30 mouse cellular contexts compared by ENCODE assay signal in the genomic region with DNA sequence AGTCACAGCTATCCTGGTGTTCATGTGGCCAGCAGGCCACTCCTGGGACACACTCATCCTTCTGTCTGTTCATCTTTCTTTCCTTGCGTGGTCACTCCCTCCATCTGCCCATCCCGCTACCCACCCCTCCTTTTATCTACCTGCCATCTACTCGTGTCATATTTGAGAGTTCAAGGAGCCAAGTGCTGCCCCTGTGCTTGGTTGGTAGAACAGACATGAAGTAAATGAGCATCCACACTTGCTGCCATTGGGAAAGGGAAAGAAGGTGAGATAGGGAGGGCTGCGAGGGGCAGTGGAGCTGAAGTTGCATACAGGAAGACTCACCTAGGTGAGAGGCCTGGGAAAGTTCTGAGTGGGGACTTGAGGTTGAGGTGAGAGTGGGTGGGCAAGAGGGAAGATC. TPM values are rescaled to one million over a fixed set of nuclear protein-coding genes. Genes with fewer than 3 reads are reported as not detected.
"Had no signal": no experiment of that assay in that cellular context is flagged by ENCODE, and none has a peak within 500 bp of the region (broad histone marks: within the 10 kb centered on the region; RNA-seq: fewer than 3 reads in every experiment).

No protein-coding gene starts in this region.

- DNase-seq: cerebellum, adult 18-20 months; cerebellum, adult 2 months; cerebellum, adult 8-10 months; cerebellum, adult 9-10 months; cerebellum, adult 9-11 months; cerebellum, postnatal 10 days; cerebellum, postnatal 14 days; cerebellum, postnatal 25 days; cerebellum, postnatal 36 days; embryo, embryonic 11 days; forebrain, postnatal 0 days; gastrocnemius, adult 2 months; gastrocnemius, postnatal 10 days; gastrocnemius, postnatal 14 days; gastrocnemius, postnatal 25 days; gastrocnemius, postnatal 36 days; heart, adult 18-20 months had no signal

- ATAC-seq: forebrain, embryonic 13.5 days; forebrain, embryonic 14.5 days; forebrain, embryonic 15.5 days; forebrain, embryonic 16.5 days; forebrain, postnatal 0 days had no signal

- H3K27ac ChIP-seq: embryonic facial prominence, embryonic 10.5 days; embryonic facial prominence, embryonic 12.5 days; embryonic facial prominence, embryonic 13.5 days; embryonic facial prominence, embryonic 15.5 days; forebrain, embryonic 10.5 days; forebrain, embryonic 12.5 days; forebrain, embryonic 13.5 days; forebrain, embryonic 15.5 days; gastrocnemius, adult 2 months had no signal

- H3K27me3 ChIP-seq: embryonic facial prominence, embryonic 12.5 days; embryonic facial prominence, embryonic 13.5 days; embryonic facial prominence, embryonic 15.5 days; forebrain, embryonic 13.5 days; forebrain, embryonic 15.5 days had no signal

- H3K36me3 ChIP-seq: embryonic facial prominence, embryonic 10.5 days; embryonic facial prominence, embryonic 12.5 days; embryonic facial prominence, embryonic 13.5 days; embryonic facial prominence, embryonic 15.5 days; forebrain, embryonic 10.5 days; forebrain, embryonic 12.5 days; forebrain, embryonic 15.5 days had no signal

- H3K9me3 ChIP-seq: embryonic facial prominence, embryonic 10.5 days; embryonic facial prominence, embryonic 12.5 days; embryonic facial prominence, embryonic 13.5 days; embryonic facial prominence, embryonic 15.5 days; forebrain, embryonic 10.5 days; forebrain, embryonic 12.5 days; forebrain, embryonic 13.5 days; forebrain, embryonic 15.5 days had no signal

- H3K4me2 ChIP-seq: embryonic facial prominence, embryonic 12.5 days; embryonic facial prominence, embryonic 13.5 days; embryonic facial prominence, embryonic 15.5 days; forebrain, embryonic 12.5 days; forebrain, embryonic 13.5 days; forebrain, embryonic 15.5 days had no signal

- H3K9ac ChIP-seq: embryonic facial prominence, embryonic 12.5 days; embryonic facial prominence, embryonic 13.5 days; embryonic facial prominence, embryonic 15.5 days; forebrain, embryonic 12.5 days; forebrain, embryonic 13.5 days; forebrain, embryonic 15.5 days; forebrain, postnatal 0 days had no signal

- H3K4me1 ChIP-seq: embryonic facial prominence, embryonic 10.5 days; embryonic facial prominence, embryonic 12.5 days; embryonic facial prominence, embryonic 13.5 days; embryonic facial prominence, embryonic 15.5 days; forebrain, embryonic 10.5 days; forebrain, embryonic 12.5 days; forebrain, embryonic 13.5 days; forebrain, embryonic 15.5 days had no signal

- H3K4me3 ChIP-seq: embryonic facial prominence, embryonic 10.5 days; embryonic facial prominence, embryonic 12.5 days; embryonic facial prominence, embryonic 13.5 days; embryonic facial prominence, embryonic 15.5 days; erythroblast, embryonic 14.5 days; forebrain, embryonic 10.5 days; forebrain, embryonic 12.5 days; forebrain, embryonic 13.5 days; forebrain, embryonic 15.5 days; gastrocnemius, adult 2 months had no signal

RNA-seq across cellular contexts. Expression of a gene that starts 28.6 kb away (rescaled TPM):
- total RNA-seq: common myeloid progenitor, adult 5-6 weeks; granulocyte monocyte progenitor cell, adult 5-6 weeks had no signal
- polyA plus RNA-seq: erythroblast, embryonic 14.5 days had no signal
